Mouse (Mus musculus): ENCODE measurements around the gene Asic2. TPM values are rescaled to one million over a fixed set of nuclear protein-coding genes. Genes with fewer than 3 reads are reported as not detected.

Gene Asic2
- polyA plus RNA-seq, 1 experiment from 2014 or later: 12.4 TPM

DNA sequence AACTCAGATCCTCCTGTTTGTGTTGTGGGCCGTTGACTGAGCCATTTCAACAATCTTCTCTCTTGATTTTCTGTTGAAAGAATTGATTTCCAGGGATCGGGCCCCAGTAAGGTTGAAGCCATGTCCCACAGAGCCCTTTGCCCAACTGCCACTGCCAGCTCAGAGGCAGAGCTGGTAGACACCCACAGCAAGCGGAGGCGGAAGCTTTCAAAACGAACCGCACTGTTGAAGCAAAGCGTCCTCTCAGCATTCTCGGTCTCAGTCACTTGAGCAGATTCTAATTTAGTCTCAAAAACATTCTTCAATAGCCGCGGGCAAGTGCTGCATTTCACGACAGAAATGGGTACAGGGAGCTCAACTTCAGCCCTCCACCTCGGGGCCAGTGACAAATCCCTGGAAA, 958.9 kb downstream of the Asic2 start:
- WGBS: 93% methylated on average over 12 of the region's 12 CpGs
- Histone ChIP-seq H3K4me3 (replicated peaks; ENCODE audit: low read length) (no peak overlapping the region), H3K4me2 (replicated peaks) (no peak overlapping the region), H3K27ac (no peak overlapping the region), H3K4me1 (replicated peaks; ENCODE audit: control insufficient read depth, insufficient read depth, low read length) (0 out of 2 replicates have a peak, but pooled peaks cover 8% of the 10 kb centered on the region), H3K36me3 (replicated peaks; ENCODE audit: control insufficient read depth, insufficient read depth) (no peaks in the 10 kb centered on the region), H3K27me3 (ENCODE audit: control insufficient read depth, insufficient read depth, low read length) (no peaks in the 10 kb centered on the region), H3K9ac (no peak overlapping the region), H3K9me3 (ENCODE audit: control insufficient read depth, low read length) (no peaks in the 10 kb centered on the region)
- ATAC-seq (ENCODE audit: low FRiP score): no peak
- no peak for DNase-seq (ENCODE audit: low spot score)

GRCm38 (mm10) chr11:81005831-81006230, 962.4 kb downstream of the Asic2 start:
- ATAC-seq (ENCODE audit: low FRiP score): no peak
- WGBS: 79% methylated on average over 2 of the region's 2 CpGs
- H3K9ac ChIP-seq: no peak overlapping the region

DNA sequence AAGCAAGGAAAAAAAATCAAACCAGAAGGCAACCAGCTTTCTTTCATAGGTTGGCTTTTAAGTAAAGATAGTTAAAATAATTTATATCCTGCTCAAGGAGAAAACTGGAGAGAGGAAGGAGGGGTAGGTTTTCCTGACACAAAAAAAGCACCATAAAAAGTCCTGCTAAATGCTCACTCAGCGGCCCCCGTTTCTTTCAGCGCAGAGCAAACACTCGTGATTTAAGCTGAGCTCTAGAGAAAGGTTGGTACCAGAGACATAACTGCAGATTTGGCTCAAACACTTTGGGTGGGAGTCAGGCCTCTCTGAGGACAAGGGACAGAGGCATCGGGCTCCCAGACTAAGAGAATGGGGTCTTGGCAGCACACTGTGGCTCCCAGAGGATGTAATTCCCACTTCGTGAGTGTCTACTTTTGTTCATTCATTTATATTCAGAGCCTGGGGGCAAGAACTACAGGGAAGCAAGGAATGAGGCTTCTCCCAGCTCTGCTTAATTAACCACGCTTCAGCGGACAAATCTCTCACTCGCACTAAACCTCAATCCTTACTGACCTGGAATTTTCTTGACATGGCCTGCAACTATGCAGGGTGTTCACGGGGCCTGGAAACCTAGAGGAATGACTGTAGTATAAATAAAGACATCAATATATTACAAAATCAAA, 965.4 kb downstream of the Asic2 start:
- H3K4me2 ChIP-seq (replicated peaks): no peak overlapping the region
- ATAC-seq (ENCODE audit: low FRiP score): no peak
- no peaks in the 10 kb centered on the region for H3K36me3 ChIP-seq (replicated peaks; ENCODE audit: control insufficient read depth, insufficient read depth)
- H3K27me3 ChIP-seq (ENCODE audit: control insufficient read depth, insufficient read depth, low read length): no peaks in the 10 kb centered on the region
- WGBS: 50% methylated on average over 10 of the region's 10 CpGs
- peak overlapping the region; percentile 26; the same call in 1 of the 2 replicates for H3K27ac ChIP-seq
- peaks cover 9% of the 10 kb centered on the region; the same call in 1 of the 2 replicates for H3K4me1 ChIP-seq (replicated peaks; ENCODE audit: control insufficient read depth, insufficient read depth, low read length)
- no peak overlapping the region for H3K9ac ChIP-seq
- peak; percentile 43 for DNase-seq (ENCODE audit: low spot score)
- no peaks in the 10 kb centered on the region for H3K9me3 ChIP-seq (ENCODE audit: control insufficient read depth, low read length)
- H3K4me3 ChIP-seq (replicated peaks; ENCODE audit: low read length): no peak overlapping the region

More at GRCm38 (mm10) chr11:81005831-81006230, 962.4 kb downstream of the Asic2 start:
- DNase-seq (ENCODE audit: low spot score): peak; percentile 55
- Histone ChIP-seq H3K27ac (no peak overlapping the region), H3K36me3 (replicated peaks; ENCODE audit: control insufficient read depth, insufficient read depth) (no peaks in the 10 kb centered on the region), H3K4me2 (replicated peaks) (no peak overlapping the region), H3K27me3 (ENCODE audit: control insufficient read depth, insufficient read depth, low read length) (no peaks in the 10 kb centered on the region), H3K4me3 (replicated peaks; ENCODE audit: low read length) (no peak overlapping the region), H3K9me3 (ENCODE audit: control insufficient read depth, low read length) (no peaks in the 10 kb centered on the region), H3K4me1 (replicated peaks; ENCODE audit: control insufficient read depth, insufficient read depth, low read length) (peaks cover 9% of the 10 kb centered on the region; the same call in 1 of the 2 replicates)

GRCm38 (mm10) chr11:80995621-80996020, 972.6 kb downstream of the Asic2 start:
- Histone ChIP-seq H3K27ac (no peak overlapping the region), H3K27me3 (ENCODE audit: control insufficient read depth, insufficient read depth, low read length) (no peaks in the 10 kb centered on the region), H3K4me3 (replicated peaks; ENCODE audit: low read length) (no peak overlapping the region), H3K4me2 (replicated peaks) (no peak overlapping the region), H3K36me3 (replicated peaks; ENCODE audit: control insufficient read depth, insufficient read depth) (no peaks in the 10 kb centered on the region), H3K4me1 (replicated peaks; ENCODE audit: control insufficient read depth, insufficient read depth, low read length) (no peaks in the 10 kb centered on the region), H3K9me3 (ENCODE audit: control insufficient read depth, low read length) (no peaks in the 10 kb centered on the region), H3K9ac (no peak overlapping the region)
- WGBS: 93% methylated on average over 5 of the region's 5 CpGs
- DNase-seq (ENCODE audit: low spot score) (no peak), ATAC-seq (ENCODE audit: low FRiP score) (no peak)

DNA sequence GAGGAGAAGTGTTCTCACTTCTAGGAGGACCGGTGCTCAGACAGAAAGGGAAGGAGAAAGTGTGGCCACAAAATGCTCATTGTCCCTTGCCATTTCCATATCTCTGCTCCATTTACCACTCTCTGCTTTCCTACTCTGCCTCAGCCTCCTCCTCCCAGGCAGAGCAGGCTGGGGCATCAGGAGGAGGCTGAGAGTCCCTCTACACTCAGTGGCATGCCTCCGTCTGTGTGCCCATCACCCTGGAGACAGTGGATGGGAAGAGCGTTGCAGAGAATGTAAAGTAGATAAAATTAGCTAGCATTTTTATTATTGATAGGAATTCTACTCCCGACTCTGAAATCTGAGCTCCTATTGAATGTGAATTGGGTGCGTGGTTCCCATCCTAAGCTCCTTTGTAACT, 984.7 kb downstream of the Asic2 start:
- 36% methylated on average over 5 of the region's 5 CpGs for WGBS
- no peaks in the 10 kb centered on the region for H3K36me3 ChIP-seq (replicated peaks; ENCODE audit: control insufficient read depth, insufficient read depth)
- peak; percentile 70; the same call in 1 of the 2 replicates for ATAC-seq (ENCODE audit: low FRiP score)

DNA sequence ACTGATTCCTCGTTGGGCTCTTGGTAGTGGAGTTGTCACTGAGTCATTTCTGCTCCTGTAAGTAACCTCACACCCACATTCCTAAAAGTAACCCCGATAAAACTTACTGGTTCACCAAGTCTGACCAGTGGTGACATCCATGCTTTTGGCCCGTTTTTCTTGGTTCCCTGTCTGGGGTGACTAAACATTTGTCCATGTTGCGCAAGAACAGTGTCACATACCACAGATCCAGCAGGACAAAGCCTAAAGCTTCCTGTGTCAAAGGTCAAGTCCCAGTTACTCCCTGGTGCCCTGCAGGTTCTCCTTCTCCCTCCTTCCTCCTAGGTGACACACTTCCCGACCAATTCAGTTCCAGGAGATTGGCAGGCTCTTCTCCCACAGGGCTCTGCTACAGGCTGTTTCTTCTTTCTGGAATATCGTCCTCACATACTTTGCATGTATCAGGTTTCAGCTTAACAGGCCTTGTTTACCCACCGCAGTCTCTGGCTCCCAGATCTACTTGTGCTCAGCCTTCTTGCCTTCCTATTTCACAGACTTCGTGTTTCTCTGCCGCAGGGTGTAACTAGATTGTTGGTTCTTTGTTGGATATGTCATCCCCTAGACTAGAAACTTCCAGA, 991.9 kb downstream of the Asic2 start:
- Histone ChIP-seq H3K27ac (no peak overlapping the region), H3K4me3 (replicated peaks; ENCODE audit: low read length) (no peak overlapping the region), H3K4me1 (replicated peaks; ENCODE audit: control insufficient read depth, insufficient read depth, low read length) (no peaks in the 10 kb centered on the region), H3K4me2 (replicated peaks) (no peak overlapping the region), H3K27me3 (ENCODE audit: control insufficient read depth, insufficient read depth, low read length) (no peaks in the 10 kb centered on the region), H3K9me3 (ENCODE audit: control insufficient read depth, low read length) (no peaks in the 10 kb centered on the region), H3K36me3 (replicated peaks; ENCODE audit: control insufficient read depth, insufficient read depth) (no peaks in the 10 kb centered on the region), H3K9ac (no peak overlapping the region)
- WGBS: 78% methylated on average over 9 of the region's 9 CpGs
- DNase-seq (ENCODE audit: low spot score) (no peak), ATAC-seq (ENCODE audit: low FRiP score) (no peak)

More for the DNA sequence above, 984.7 kb downstream of the Asic2 start:
- no peak overlapping the region for H3K9ac ChIP-seq
- H3K27me3 ChIP-seq (ENCODE audit: control insufficient read depth, insufficient read depth, low read length): no peaks in the 10 kb centered on the region
- peaks cover 13% of the 10 kb centered on the region for H3K4me1 ChIP-seq (replicated peaks; ENCODE audit: control insufficient read depth, insufficient read depth, low read length)
- H3K9me3 ChIP-seq (ENCODE audit: control insufficient read depth, low read length): no peaks in the 10 kb centered on the region
- no peak overlapping the region for H3K4me3 ChIP-seq (replicated peaks; ENCODE audit: low read length)
- no peak overlapping the region for H3K27ac ChIP-seq
- no peak for DNase-seq (ENCODE audit: low spot score)
- no peak overlapping the region for H3K4me2 ChIP-seq (replicated peaks)

DNA sequence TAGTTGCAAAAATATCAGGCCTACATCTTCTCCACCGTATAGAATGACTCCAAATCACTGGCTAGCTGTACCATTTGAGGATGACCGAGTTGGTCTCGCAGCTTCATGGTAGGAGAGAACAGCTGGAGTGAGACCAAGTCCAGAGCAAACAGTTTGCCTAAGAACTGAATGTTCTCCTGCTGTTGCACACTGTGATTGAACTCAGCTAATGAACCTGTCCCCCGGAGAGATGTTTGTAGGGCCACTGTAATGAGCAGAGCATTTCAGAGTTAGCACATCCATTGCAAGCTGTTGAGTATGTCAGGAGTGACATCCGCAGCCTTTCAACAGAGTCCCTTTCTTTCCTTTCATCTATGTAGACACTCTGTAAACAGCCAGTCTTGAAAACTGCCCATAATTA, 993.6 kb downstream of the Asic2 start:
- DNase-seq (ENCODE audit: low spot score) (no peak), ATAC-seq (ENCODE audit: low FRiP score) (no peak)
- WGBS: 81% methylated on average over 5 of the region's 5 CpGs
- no peaks in the 10 kb centered on the region for H3K4me1 ChIP-seq (replicated peaks; ENCODE audit: control insufficient read depth, insufficient read depth, low read length)
- H3K36me3 ChIP-seq (replicated peaks; ENCODE audit: control insufficient read depth, insufficient read depth): no peaks in the 10 kb centered on the region
- no peak overlapping the region for H3K4me3 ChIP-seq (replicated peaks; ENCODE audit: low read length)
- no peaks in the 10 kb centered on the region for H3K27me3 ChIP-seq (ENCODE audit: control insufficient read depth, insufficient read depth, low read length)
- no peak overlapping the region for H3K27ac ChIP-seq
- H3K9ac ChIP-seq: no peak overlapping the region
- H3K9me3 ChIP-seq (ENCODE audit: control insufficient read depth, low read length): no peaks in the 10 kb centered on the region
- no peak overlapping the region for H3K4me2 ChIP-seq (replicated peaks)

- 72% methylated on average over 6 of the region's 6 CpGs for WGBS
- ATAC-seq (ENCODE audit: low FRiP score) (no peak), DNase-seq (ENCODE audit: low spot score) (no peak)
- no peaks in the 10 kb centered on the region for H3K36me3 ChIP-seq (replicated peaks; ENCODE audit: control insufficient read depth, insufficient read depth)
- H3K4me3 ChIP-seq (replicated peaks; ENCODE audit: low read length): no peak overlapping the region
- no peaks in the 10 kb centered on the region for H3K4me1 ChIP-seq (replicated peaks; ENCODE audit: control insufficient read depth, insufficient read depth, low read length)
- no peak overlapping the region for H3K4me2 ChIP-seq (replicated peaks)
- no peaks in the 10 kb centered on the region for H3K27me3 ChIP-seq (ENCODE audit: control insufficient read depth, insufficient read depth, low read length)
- no peaks in the 10 kb centered on the region for H3K9me3 ChIP-seq (ENCODE audit: control insufficient read depth, low read length)
- H3K9ac ChIP-seq: no peak overlapping the region
- no peak overlapping the region for H3K27ac ChIP-seq
Observed at GRCm38 (mm10) chr11:80973976-80974375, 994.3 kb downstream of the Asic2 start.

GRCm38 (mm10) chr11:80973273-80973672, 995.0 kb downstream of the Asic2 start:
- H3K4me1 ChIP-seq (replicated peaks; ENCODE audit: control insufficient read depth, insufficient read depth, low read length): no peaks in the 10 kb centered on the region
- no peak overlapping the region for H3K4me3 ChIP-seq (replicated peaks; ENCODE audit: low read length)
- no peak overlapping the region for H3K4me2 ChIP-seq (replicated peaks)
- H3K9ac ChIP-seq: no peak overlapping the region
- WGBS: 93% methylated on average over 8 of the region's 8 CpGs
- no peak for ATAC-seq (ENCODE audit: low FRiP score)
- DNase-seq (ENCODE audit: low spot score): no peak
- no peak overlapping the region for H3K27ac ChIP-seq
- no peaks in the 10 kb centered on the region for H3K9me3 ChIP-seq (ENCODE audit: control insufficient read depth, low read length)
- H3K36me3 ChIP-seq (replicated peaks; ENCODE audit: control insufficient read depth, insufficient read depth): no peaks in the 10 kb centered on the region
- no peaks in the 10 kb centered on the region for H3K27me3 ChIP-seq (ENCODE audit: control insufficient read depth, insufficient read depth, low read length)
